Mouse (Mus musculus): ENCODE measurements around the gene Ubqln4. TPM values are rescaled to one million over a fixed set of nuclear protein-coding genes. Genes with fewer than 3 reads are reported as not detected.

Gene Ubqln4
- 39.3 and 41.8 TPM in 2 replicates for polyA plus RNA-seq (2015; fragmentation: Nextera tagmentation; extraction: Ambion mirVana)

GRCm38 (mm10) chr3:88553525-88553879 is at the start of gene Ubqln4:
TSS of gene Ubqln4 (plus strand) at chr3:88553758.
- no peaks in the 10 kb centered on the region for H3K9me3 ChIP-seq (ENCODE audit: control insufficient read depth, low read length)
- peaks cover 19% of the 10 kb centered on the region for H3K36me3 ChIP-seq (ENCODE audit: control insufficient read depth, insufficient read depth, low read length)
- H3K4me3 ChIP-seq (ENCODE audit: low read length), result peak within 1 kb of the TSS; percentile 76
- H3K4me2 ChIP-seq (ENCODE audit: low read depth, low read length), result peak within 1 kb of the TSS; percentile 76
- peak; percentile 90 for ATAC-seq (ENCODE audit: low read depth)
- no peaks in the 10 kb centered on the region for H3K27me3 ChIP-seq (ENCODE audit: control insufficient read depth, insufficient read depth, low read depth, low read length)
- H3K9ac ChIP-seq (ENCODE audit: low read length), result peak within 1 kb of the TSS; percentile 95
- WGBS, result under 1% methylated on average over 18 of the region's 37 CpGs
- peaks cover 23% of the 10 kb centered on the region for H3K4me1 ChIP-seq (replicated peaks; ENCODE audit: control insufficient read depth, insufficient read depth, low read length)
- H3K27ac ChIP-seq (ENCODE audit: low read length), result peak within 1 kb of the TSS; percentile 99

GRCm38 (mm10) chr3:88503881-88504746 is 49.4 kb upstream of the Ubqln4 start:
- WGBS, result 42% methylated on average over 8 of the region's 8 CpGs
- Histone ChIP-seq H3K4me1 (replicated peaks; ENCODE audit: control insufficient read depth, insufficient read depth, low read length) (peaks cover 28% of the 10 kb centered on the region), H3K27ac (ENCODE audit: low read length) (peak overlapping the region; percentile 82), H3K4me3 (ENCODE audit: low read length) (no peak overlapping the region), H3K9me3 (ENCODE audit: control insufficient read depth, low read length) (no peaks in the 10 kb centered on the region), H3K27me3 (ENCODE audit: control insufficient read depth, insufficient read depth, low read depth, low read length) (no peaks in the 10 kb centered on the region), H3K36me3 (ENCODE audit: control insufficient read depth, insufficient read depth, low read length) (no peaks in the 10 kb centered on the region), H3K9ac (ENCODE audit: low read length) (no peak overlapping the region), H3K4me2 (ENCODE audit: low read depth, low read length) (no peak overlapping the region; the same call in 1 of the 2 replicates)
- peak; percentile 14; the same call in 1 of the 2 replicates for ATAC-seq (ENCODE audit: low read depth)

GRCm38 (mm10) chr3:88505081-88505480 is 48.5 kb upstream of the Ubqln4 start:
- Histone ChIP-seq H3K4me1 (replicated peaks; ENCODE audit: control insufficient read depth, insufficient read depth, low read length) (peaks cover 33% of the 10 kb centered on the region), H3K36me3 (ENCODE audit: control insufficient read depth, insufficient read depth, low read length) (no peaks in the 10 kb centered on the region), H3K4me3 (ENCODE audit: low read length) (no peak overlapping the region), H3K9me3 (ENCODE audit: control insufficient read depth, low read length) (no peaks in the 10 kb centered on the region), H3K4me2 (ENCODE audit: low read depth, low read length) (no peak overlapping the region), H3K27me3 (ENCODE audit: control insufficient read depth, insufficient read depth, low read depth, low read length) (no peaks in the 10 kb centered on the region), H3K9ac (ENCODE audit: low read length) (no peak overlapping the region), H3K27ac (ENCODE audit: low read length) (peak overlapping the region; percentile 61)
- WGBS, result 59% methylated on average over 6 of the region's 6 CpGs
- no peak for ATAC-seq (ENCODE audit: low read depth)

GRCm38 (mm10) chr3:88505765-88506164 is 47.8 kb upstream of the Ubqln4 start:
- Histone ChIP-seq H3K4me1 (replicated peaks; ENCODE audit: control insufficient read depth, insufficient read depth, low read length) (peaks cover 37% of the 10 kb centered on the region), H3K36me3 (ENCODE audit: control insufficient read depth, insufficient read depth, low read length) (no peaks in the 10 kb centered on the region), H3K4me3 (ENCODE audit: low read length) (no peak overlapping the region), H3K9me3 (ENCODE audit: control insufficient read depth, low read length) (no peaks in the 10 kb centered on the region), H3K9ac (ENCODE audit: low read length) (0 out of 2 replicates have a peak overlapping the region, but pooled peaks have one; percentile 5), H3K27me3 (ENCODE audit: control insufficient read depth, insufficient read depth, low read depth, low read length) (no peaks in the 10 kb centered on the region), H3K27ac (ENCODE audit: low read length) (no peak overlapping the region), H3K4me2 (ENCODE audit: low read depth, low read length) (no peak overlapping the region)
- WGBS, result 45% methylated on average over 7 of the region's 7 CpGs
- ATAC-seq (ENCODE audit: low read depth), result no peak

GRCm38 (mm10) chr3:88509250-88509649 is 44.3 kb upstream of the Ubqln4 start:
- H3K9me3 ChIP-seq (ENCODE audit: control insufficient read depth, low read length), result no peaks in the 10 kb centered on the region
- H3K9ac ChIP-seq (ENCODE audit: low read length), result peak overlapping the region; percentile 59
- no peaks in the 10 kb centered on the region for H3K36me3 ChIP-seq (ENCODE audit: control insufficient read depth, insufficient read depth, low read length)
- peak overlapping the region; percentile 46 for H3K4me3 ChIP-seq (ENCODE audit: low read length)
- H3K27me3 ChIP-seq (ENCODE audit: control insufficient read depth, insufficient read depth, low read depth, low read length), result no peaks in the 10 kb centered on the region
- peak overlapping the region; percentile 89 for H3K27ac ChIP-seq (ENCODE audit: low read length)
- 61% methylated on average over 3 of the region's 3 CpGs for WGBS
- ATAC-seq (ENCODE audit: low read depth), result no peak
- H3K4me1 ChIP-seq (replicated peaks; ENCODE audit: control insufficient read depth, insufficient read depth, low read length), result peaks cover 44% of the 10 kb centered on the region
- peak overlapping the region; percentile 56 for H3K4me2 ChIP-seq (ENCODE audit: low read depth, low read length)

GRCm38 (mm10) chr3:88509692-88510420 is 43.7 kb upstream of the Ubqln4 start, which contains the start of gene Lmna:
TSS of gene Lmna (minus strand) at chr3:88509956.
- H3K27ac ChIP-seq (ENCODE audit: low read length), result peak within 1 kb of the TSS; percentile 89
- H3K4me2 ChIP-seq (ENCODE audit: low read depth, low read length), result peak within 1 kb of the TSS; percentile 56
- peaks cover 49% of the 10 kb centered on the region for H3K4me1 ChIP-seq (replicated peaks; ENCODE audit: control insufficient read depth, insufficient read depth, low read length)
- ATAC-seq (ENCODE audit: low read depth), result peak; percentile 96
- under 1% methylated on average over 31 of the region's 31 CpGs for WGBS
- no peaks in the 10 kb centered on the region for H3K27me3 ChIP-seq (ENCODE audit: control insufficient read depth, insufficient read depth, low read depth, low read length)
- H3K9ac ChIP-seq (ENCODE audit: low read length), result peak within 1 kb of the TSS; percentile 59
- peak within 1 kb of the TSS; percentile 46 for H3K4me3 ChIP-seq (ENCODE audit: low read length)
- no peaks in the 10 kb centered on the region for H3K9me3 ChIP-seq (ENCODE audit: control insufficient read depth, low read length)
- no peaks in the 10 kb centered on the region for H3K36me3 ChIP-seq (ENCODE audit: control insufficient read depth, insufficient read depth, low read length)

- Histone ChIP-seq H3K27me3 (ENCODE audit: control insufficient read depth, insufficient read depth, low read depth, low read length) (no peaks in the 10 kb centered on the region), H3K9me3 (ENCODE audit: control insufficient read depth, low read length) (no peaks in the 10 kb centered on the region), H3K4me1 (replicated peaks; ENCODE audit: control insufficient read depth, insufficient read depth, low read length) (peaks cover 47% of the 10 kb centered on the region), H3K4me3 (ENCODE audit: low read length) (peak overlapping the region; percentile 46), H3K36me3 (ENCODE audit: control insufficient read depth, insufficient read depth, low read length) (no peaks in the 10 kb centered on the region), H3K9ac (ENCODE audit: low read length) (peak overlapping the region; percentile 59), H3K27ac (ENCODE audit: low read length) (peak overlapping the region; percentile 89), H3K4me2 (ENCODE audit: low read depth, low read length) (peak overlapping the region; percentile 56)
- 40% methylated on average over 13 of the region's 13 CpGs for WGBS
- ATAC-seq (ENCODE audit: low read depth), result no peak
Observed at GRCm38 (mm10) chr3:88510421-88511289, 42.9 kb upstream of the Ubqln4 start.

- Histone ChIP-seq H3K9me3 (ENCODE audit: control insufficient read depth, low read length) (no peaks in the 10 kb centered on the region), H3K4me3 (ENCODE audit: low read length) (no peak overlapping the region), H3K27ac (ENCODE audit: low read length) (no peak overlapping the region), H3K36me3 (ENCODE audit: control insufficient read depth, insufficient read depth, low read length) (no peaks in the 10 kb centered on the region), H3K9ac (ENCODE audit: low read length) (0 out of 2 replicates have a peak overlapping the region, but pooled peaks have one; percentile 5), H3K4me1 (replicated peaks; ENCODE audit: control insufficient read depth, insufficient read depth, low read length) (peaks cover 47% of the 10 kb centered on the region), H3K27me3 (ENCODE audit: control insufficient read depth, insufficient read depth, low read depth, low read length) (no peaks in the 10 kb centered on the region), H3K4me2 (ENCODE audit: low read depth, low read length) (no peak overlapping the region)
- ATAC-seq (ENCODE audit: low read depth), result no peak
- 49% methylated on average over 4 of the region's 4 CpGs for WGBS
Observed at GRCm38 (mm10) chr3:88511559-88511958, 42.0 kb upstream of the Ubqln4 start.
